Mouse (Mus musculus) embryonic fibroblast, embryonic 13.5 days (primary cell): ENCODE measurements around the gene Gm20662.

ENCODE experiments used
- CTCF ChIP-seq: IDR thresholded peaks from 2 replicates; pipeline ENCODE4 v1.5.1; 2011; ENCODE audit warnings: mild to moderate bottlenecking, control low read depth, low read length, moderate library complexity, borderline replicate concordance; ENCODE audit not compliant: insufficient read depth
- POLR2A ChIP-seq: IDR thresholded peaks from 2 replicates; pipeline ENCODE4 v1.6.1; 2011; ENCODE audit warnings: low read depth, mild to moderate bottlenecking, control low read depth, low read length, moderate library complexity

DNA sequence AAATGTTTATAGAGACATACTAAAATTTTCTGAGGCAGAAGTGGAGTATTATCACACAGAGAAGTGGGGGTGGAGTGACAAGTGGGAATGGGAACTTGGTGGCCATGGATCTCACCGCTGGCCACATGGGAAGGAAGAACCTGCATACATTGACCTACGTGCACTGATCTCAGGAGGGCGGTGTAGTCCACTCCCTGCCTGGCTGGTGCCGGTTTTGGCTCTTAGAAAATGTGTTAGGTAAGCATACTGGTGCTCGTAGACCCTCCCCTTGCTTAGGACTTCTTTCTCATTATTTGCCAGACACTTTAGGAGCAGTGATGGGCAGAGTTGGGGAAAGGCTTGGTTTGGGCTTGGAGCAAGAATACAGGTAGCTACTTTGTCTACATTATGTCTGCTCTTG is 11.9 kb downstream of the Gm20662 start:
- TF ChIP-seq POLR2A (no peak), CTCF (no peak)
